Mouse (Mus musculus) liver, adult 2 months (tissue): ENCODE data around the gene Ubl4b.

Experiments
- CTCF ChIP-seq: fragments of 200-500 bp; IDR thresholded peaks from 2 replicates; pipeline ENCODE4 v1.5.1; 2011; ENCODE audit warnings: low read depth, low read length, control low read depth
- POLR2A ChIP-seq: fragments of 200-500 bp; IDR thresholded peaks from 2 replicates; pipeline ENCODE4 v1.6.1; 2011; ENCODE audit warnings: low read length, control low read depth; ENCODE audit not compliant: insufficient read depth; ENCODE audit errors: extremely low read depth

DNA sequence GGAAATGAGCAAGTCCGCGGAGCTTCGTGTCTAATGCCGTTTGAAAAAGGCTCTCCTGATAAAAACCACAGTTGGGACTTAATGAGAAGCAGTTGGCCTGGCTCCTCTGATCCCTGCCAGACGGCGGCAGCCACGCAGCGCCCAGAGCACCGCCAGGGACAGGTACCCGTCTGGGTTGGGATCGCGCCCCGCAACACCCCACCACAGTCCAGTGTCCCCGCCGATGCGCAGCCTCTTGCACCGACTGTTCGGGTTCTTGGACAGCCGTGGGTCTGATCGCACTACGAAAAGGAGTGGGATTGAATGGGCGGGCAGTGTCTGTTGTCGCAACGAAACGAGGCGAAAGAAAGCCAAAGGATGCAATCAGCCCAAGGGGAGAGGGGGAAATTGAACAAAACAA is 41.7 kb upstream of the Ubl4b start:
- TF ChIP-seq CTCF (no peak), POLR2A (no peak)
